Mouse (Mus musculus) erythroid progenitor cell, adult 5-6 weeks (primary cell): ENCODE data around the gene Slc25a45. TPM values are rescaled to one million over a fixed set of nuclear protein-coding genes. Genes with fewer than 3 reads are reported as not detected.

ENCODE experiments used
- ATAC-seq: replicated peaks from 2 replicates; pipeline ENCODE4 v1.8.0; 2016; ENCODE audit warnings: moderate number of reproducible peaks, mild to moderate bottlenecking, moderate TSS enrichment, inconsistent platforms; ENCODE audit not compliant: poor library complexity, low FRiP score, severe bottlenecking
- total RNA-seq, 2 experiments: library from RNA; stranded (forward) in 1 of 2; stranded (reverse) in 1 of 2; fragments of 150-400 nt in 1 of 2; fragments of 186-747, 209-891 nt in 1 of 2; gene quantifications; 2 replicates each; pipeline versions ENCODE4 v1.2.3 to v1.2.4; 2015 to 2017; ENCODE audit warnings: low replicate concordance in 2 of 2

The Slc25a45 gene
- total RNA-seq, 2 experiments from 2014 or later: 7.2 to 8.8 TPM

GRCm38 (mm10) chr19:5923990-5924712 is 46.5 kb downstream of the Slc25a45 start:
- peak; percentile 62 for ATAC-seq

- peak; percentile 86 for ATAC-seq
Observed at GRCm38 (mm10) chr19:5924713-5925093, 47.1 kb downstream of the Slc25a45 start, which contains the start of gene Cdc42ep2. TSS of gene Cdc42ep2 (minus strand) at chr19:5924816.

- no peak for ATAC-seq
Observed at GRCm38 (mm10) chr19:5925311-5925855, 47.8 kb downstream of the Slc25a45 start.

- ATAC-seq: no peak
Observed at GRCm38 (mm10) chr19:5927026-5927425, 49.4 kb downstream of the Slc25a45 start.

- ATAC-seq: no peak
Observed at GRCm38 (mm10) chr19:5927532-5927931, 49.9 kb downstream of the Slc25a45 start.

GRCm38 (mm10) chr19:5928104-5928503 is 50.5 kb downstream of the Slc25a45 start:
- ATAC-seq: peak; percentile 58

GRCm38 (mm10) chr19:5928546-5928945 is 50.9 kb downstream of the Slc25a45 start:
- no peak for ATAC-seq

GRCm38 (mm10) chr19:5929634-5930596 is 52.3 kb downstream of the Slc25a45 start:
- ATAC-seq: no peak

- ATAC-seq: no peak
Observed at GRCm38 (mm10) chr19:5935266-5935665, 57.7 kb downstream of the Slc25a45 start.

Other genes with a start within 250 kb of the Slc25a45 start
- gene Rela, start 240.3 kb upstream of the Slc25a45 start, total RNA-seq (2015; ENCODE audit: low replicate concordance): 18.4 and 26.0 TPM in 2 replicates
- 7.2 and 14.8 TPM in 2 replicates for gene Rela, start 240.3 kb upstream of the Slc25a45 start, total RNA-seq (2017; ENCODE audit: low replicate concordance)
- gene Sipa1, start 214.1 kb upstream of the Slc25a45 start, total RNA-seq (2015; ENCODE audit: low replicate concordance): 97.7 and 126 TPM in 2 replicates
- 127 and 129 TPM in 2 replicates for gene Sipa1, start 214.1 kb upstream of the Slc25a45 start, total RNA-seq (2017; ENCODE audit: low replicate concordance)
- gene Map3k11, start 189.1 kb upstream of the Slc25a45 start, total RNA-seq (2015; ENCODE audit: low replicate concordance): 12.2 and 13.7 TPM in 2 replicates
- gene Map3k11, start 189.1 kb upstream of the Slc25a45 start, total RNA-seq (2017; ENCODE audit: low replicate concordance): 9.4 and 14.1 TPM in 2 replicates
- 31.4 and 61.3 TPM in 2 replicates for gene Pcnx3, start 188.9 kb upstream of the Slc25a45 start, total RNA-seq (2015; ENCODE audit: low replicate concordance)
- gene Pcnx3, start 188.9 kb upstream of the Slc25a45 start, total RNA-seq (2017; ENCODE audit: low replicate concordance): 44.7 and 54.5 TPM in 2 replicates
- gene Kcnk7, start 173.4 kb upstream of the Slc25a45 start, total RNA-seq (2015; ENCODE audit: low replicate concordance): not detected in 2 replicates
- not detected in 2 replicates for gene Kcnk7, start 173.4 kb upstream of the Slc25a45 start, total RNA-seq (2017; ENCODE audit: low replicate concordance)
- 176 and 250 TPM in 2 replicates for gene Ehbp1l1, start 151.5 kb upstream of the Slc25a45 start, total RNA-seq (2015; ENCODE audit: low replicate concordance)
- gene Ehbp1l1, start 151.5 kb upstream of the Slc25a45 start, total RNA-seq (2017; ENCODE audit: low replicate concordance): 668 and 983 TPM in 2 replicates
- gene Fam89b, start 148.2 kb upstream of the Slc25a45 start, total RNA-seq (2015; ENCODE audit: low replicate concordance): 67.9 and 77.8 TPM in 2 replicates
- gene Fam89b, start 148.2 kb upstream of the Slc25a45 start, total RNA-seq (2017; ENCODE audit: low replicate concordance): 18.7 and 41.5 TPM in 2 replicates
- gene Ltbp3, start 136.9 kb upstream of the Slc25a45 start, total RNA-seq (2015; ENCODE audit: low replicate concordance): 2.5 and 10.1 TPM in 2 replicates
- gene Ltbp3, start 136.9 kb upstream of the Slc25a45 start, total RNA-seq (2017; ENCODE audit: low replicate concordance): 1.6 TPM in 1 of 2 replicates, not detected in the other
- 18.4 and 24.1 TPM in 2 replicates for gene Scyl1, start 106.4 kb upstream of the Slc25a45 start, total RNA-seq (2015; ENCODE audit: low replicate concordance)
- 17.2 and 17.3 TPM in 2 replicates for gene Scyl1, start 106.4 kb upstream of the Slc25a45 start, total RNA-seq (2017; ENCODE audit: low replicate concordance)
- gene Frmd8, start 2.5 kb upstream of the Slc25a45 start, total RNA-seq (2015; ENCODE audit: low replicate concordance): 3.6 and 9.2 TPM in 2 replicates
- gene Frmd8, start 2.5 kb upstream of the Slc25a45 start, total RNA-seq (2017; ENCODE audit: low replicate concordance): 4.2 and 6.0 TPM in 2 replicates
- gene Tigd3, start 16.3 kb downstream of the Slc25a45 start, total RNA-seq (2015; ENCODE audit: low replicate concordance): 3.8 and 4.7 TPM in 2 replicates
- gene Tigd3, start 16.3 kb downstream of the Slc25a45 start, total RNA-seq (2017; ENCODE audit: low replicate concordance): 8.2 and 9.4 TPM in 2 replicates
- gene Dpf2, start 35.2 kb downstream of the Slc25a45 start, total RNA-seq (2015; ENCODE audit: low replicate concordance): 25.9 and 71.7 TPM in 2 replicates
- gene Dpf2, start 35.2 kb downstream of the Slc25a45 start, total RNA-seq (2017; ENCODE audit: low replicate concordance): 43.9 and 168 TPM in 2 replicates
- 0.72 TPM in 1 of 2 replicates, not detected in the other for gene Cdc42ep2, start 47.0 kb downstream of the Slc25a45 start, total RNA-seq (2015; ENCODE audit: low replicate concordance)
- not detected in 2 replicates for gene Cdc42ep2, start 47.0 kb downstream of the Slc25a45 start, total RNA-seq (2017; ENCODE audit: low replicate concordance)
- gene Pola2, start 86.4 kb downstream of the Slc25a45 start, total RNA-seq (2015; ENCODE audit: low replicate concordance): 64.9 and 72.5 TPM in 2 replicates
- gene Pola2, start 86.4 kb downstream of the Slc25a45 start, total RNA-seq (2017; ENCODE audit: low replicate concordance): 55.1 and 71.9 TPM in 2 replicates
- gene Slc22a20, start 108.3 kb downstream of the Slc25a45 start, total RNA-seq (2015; ENCODE audit: low replicate concordance): not detected in 2 replicates
- gene Slc22a20, start 108.3 kb downstream of the Slc25a45 start, total RNA-seq (2017; ENCODE audit: low replicate concordance): not detected in 2 replicates
- 38.1 and 49.7 TPM in 2 replicates for gene Capn1, start 138.1 kb downstream of the Slc25a45 start, total RNA-seq (2015; ENCODE audit: low replicate concordance)
- gene Capn1, start 138.1 kb downstream of the Slc25a45 start, total RNA-seq (2017; ENCODE audit: low replicate concordance): 63.8 and 64.3 TPM in 2 replicates
- 29.3 and 45.8 TPM in 2 replicates for gene Syvn1, start 168.8 kb downstream of the Slc25a45 start, total RNA-seq (2015; ENCODE audit: low replicate concordance)
- gene Syvn1, start 168.8 kb downstream of the Slc25a45 start, total RNA-seq (2017; ENCODE audit: low replicate concordance): 16.8 and 20.8 TPM in 2 replicates
- 27.2 and 31.4 TPM in 2 replicates for gene Mrpl49, start 180.0 kb downstream of the Slc25a45 start, total RNA-seq (2015; ENCODE audit: low replicate concordance)
- gene Mrpl49, start 180.0 kb downstream of the Slc25a45 start, total RNA-seq (2017; ENCODE audit: low replicate concordance): 13.0 and 40.8 TPM in 2 replicates
- 666 and 864 TPM in 2 replicates for gene Fau, start 180.0 kb downstream of the Slc25a45 start, total RNA-seq (2015; ENCODE audit: low replicate concordance)
- 450 and 703 TPM in 2 replicates for gene Fau, start 180.0 kb downstream of the Slc25a45 start, total RNA-seq (2017; ENCODE audit: low replicate concordance)
- 5.9 and 7.2 TPM in 2 replicates for gene Znhit2, start 183.4 kb downstream of the Slc25a45 start, total RNA-seq (2015; ENCODE audit: low replicate concordance)
- 3.0 and 5.7 TPM in 2 replicates for gene Znhit2, start 183.4 kb downstream of the Slc25a45 start, total RNA-seq (2017; ENCODE audit: low replicate concordance)
- gene Tm7sf2, start 190.6 kb downstream of the Slc25a45 start, total RNA-seq (2015; ENCODE audit: low replicate concordance): 14.1 TPM in 1 of 2 replicates, not detected in the other
- gene Tm7sf2, start 190.6 kb downstream of the Slc25a45 start, total RNA-seq (2017; ENCODE audit: low replicate concordance): 1.9 TPM in 1 of 2 replicates, not detected in the other
- 17.3 and 30.2 TPM in 2 replicates for gene Vps51, start 199.4 kb downstream of the Slc25a45 start, total RNA-seq (2015; ENCODE audit: low replicate concordance)
- 10.5 and 10.9 TPM in 2 replicates for gene Vps51, start 199.4 kb downstream of the Slc25a45 start, total RNA-seq (2017; ENCODE audit: low replicate concordance)
- gene Tmem262, start 202.2 kb downstream of the Slc25a45 start, total RNA-seq (2015; ENCODE audit: low replicate concordance): not detected in 2 replicates
- not detected in 2 replicates for gene Tmem262, start 202.2 kb downstream of the Slc25a45 start, total RNA-seq (2017; ENCODE audit: low replicate concordance)
- not detected in 2 replicates for gene Gm28374, start 204.4 kb downstream of the Slc25a45 start, total RNA-seq (2015; ENCODE audit: low replicate concordance)
- gene Gm28374, start 204.4 kb downstream of the Slc25a45 start, total RNA-seq (2017; ENCODE audit: low replicate concordance): not detected in 2 replicates
- 6.3 and 6.5 TPM in 2 replicates for gene Zfpl1, start 207.1 kb downstream of the Slc25a45 start, total RNA-seq (2015; ENCODE audit: low replicate concordance)
- 20.0 and 23.5 TPM in 2 replicates for gene Zfpl1, start 207.1 kb downstream of the Slc25a45 start, total RNA-seq (2017; ENCODE audit: low replicate concordance)
- gene Cdca5, start 207.2 kb downstream of the Slc25a45 start, total RNA-seq (2015; ENCODE audit: low replicate concordance): 70.3 and 72.1 TPM in 2 replicates
- gene Cdca5, start 207.2 kb downstream of the Slc25a45 start, total RNA-seq (2017; ENCODE audit: low replicate concordance): 56.7 and 64.8 TPM in 2 replicates
- 21.4 TPM in 1 of 2 replicates, not detected in the other for gene AC131692.1, start 216.6 kb downstream of the Slc25a45 start, total RNA-seq (2015; ENCODE audit: low replicate concordance)
- gene AC131692.1, start 216.6 kb downstream of the Slc25a45 start, total RNA-seq (2017; ENCODE audit: low replicate concordance): 12.1 and 29.4 TPM in 2 replicates
- 14.7 and 15.9 TPM in 2 replicates for gene Naaladl1, start 228.0 kb downstream of the Slc25a45 start, total RNA-seq (2015; ENCODE audit: low replicate concordance)
- gene Naaladl1, start 228.0 kb downstream of the Slc25a45 start, total RNA-seq (2017; ENCODE audit: low replicate concordance): 6.4 and 9.8 TPM in 2 replicates
- 2.5 and 5.9 TPM in 2 replicates for gene Sac3d1, start 240.8 kb downstream of the Slc25a45 start, total RNA-seq (2015; ENCODE audit: low replicate concordance)
- gene Sac3d1, start 240.8 kb downstream of the Slc25a45 start, total RNA-seq (2017; ENCODE audit: low replicate concordance): 4.4 and 4.6 TPM in 2 replicates